Mouse (Mus musculus) ES-E14 (cell line): ENCODE results near the gene Igfals. TPM values are rescaled to one million over a fixed set of nuclear protein-coding genes. Genes with fewer than 3 reads are reported as not detected.
A peak's percentile ranks its signal among the peaks of the same experiment; 100 is the strongest.

Experiments used
- DNase-seq: peaks from one replicate; pipeline ENCODE4 v3.0.0-alpha.2; 2013; ENCODE audit warnings: low read depth, low spot score
- H3K27ac ChIP-seq: 2 replicates; pipeline ENCODE4 v1.5.1; 2012; ENCODE audit warnings: low read depth, mild to moderate bottlenecking, low read length, moderate library complexity, mixed read lengths; ENCODE audit not compliant: poor library complexity, insufficient read depth, severe bottlenecking
- H3K36me3 ChIP-seq: 2 replicates; pipeline ENCODE4 v1.6.1; 2012; ENCODE audit warnings: mild to moderate bottlenecking, low read length, moderate library complexity, mixed read lengths; ENCODE audit not compliant: control insufficient read depth, poor library complexity, insufficient read depth, severe bottlenecking
- H3K4me1 ChIP-seq, 2 experiments: fragments of 150-350 bp in 1 of 2; sonication (generic) in 1 of 2; 2 replicates each; pipeline ENCODE4 v1.6.1; 2012; ENCODE audit warnings: low read length in 2 of 2, mild to moderate bottlenecking in 1 of 2, mixed read lengths in 1 of 2; ENCODE audit not compliant: control insufficient read depth in 2 of 2, insufficient read depth in 2 of 2, poor library complexity in 1 of 2
- H3K4me3 ChIP-seq, 2 experiments: fragments of 150-350 bp in 1 of 2; sonication (generic) in 1 of 2; 2 replicates each; pipeline ENCODE4 v1.5.1; 2012; ENCODE audit warnings: low read length in 2 of 2, low read depth in 1 of 2, mild to moderate bottlenecking in 1 of 2, mixed read lengths in 1 of 2; ENCODE audit not compliant: insufficient read depth in 1 of 2, poor library complexity in 1 of 2, severe bottlenecking in 1 of 2
- H3K9ac ChIP-seq: 2 replicates; pipeline ENCODE4 v1.6.1; 2012; ENCODE audit warnings: low read depth, mild to moderate bottlenecking, low read length, mixed read lengths; ENCODE audit not compliant: poor library complexity, insufficient read depth, severe bottlenecking
- H3K9me3 ChIP-seq: fragments of 150-350 bp; sonication (generic); 2 replicates; pipeline ENCODE4 v1.6.1; 2012; ENCODE audit warnings: low read depth, mild to moderate bottlenecking, low read length; ENCODE audit not compliant: control insufficient read depth, insufficient read depth
- CHD2 ChIP-seq: IDR thresholded peaks from 2 replicates; pipeline ENCODE4 v1.6.1; 2014; ENCODE audit warnings: mild to moderate bottlenecking, low read depth, low read length, inconsistent platforms
- HCFC1 ChIP-seq: IDR thresholded peaks from 2 replicates; pipeline ENCODE4 v1.6.1; 2012; ENCODE audit warnings: low read length, inconsistent platforms, borderline replicate concordance; ENCODE audit not compliant: insufficient read depth
- MAFK ChIP-seq: IDR thresholded peaks from 2 replicates; pipeline ENCODE4 v1.6.1; 2014; ENCODE audit warnings: mild to moderate bottlenecking, low read depth, low read length, inconsistent platforms; ENCODE audit not compliant: insufficient read depth
- ZC3H11A ChIP-seq: IDR thresholded peaks from 2 replicates; pipeline ENCODE4 v1.6.1; 2012; ENCODE audit warnings: low read depth, mild to moderate bottlenecking, inconsistent platforms, low read length, borderline replicate concordance
- ZNF384 ChIP-seq: IDR thresholded peaks from 2 replicates; pipeline ENCODE4 v1.6.1; 2012; ENCODE audit warnings: low read depth, low read length, inconsistent platforms
- in situ Hi-C, 2 experiments: fragments of 600-800 bp; cut with MboI; formaldehyde crosslinking; loops; one replicate each; pipeline ENCODE4 v1.15.1; 2025; ENCODE audit warnings: low sequenced_read_pairs in 2 of 2, inconsistent platforms in 1 of 2; ENCODE audit not compliant: unreplicated experiment in 2 of 2
- total RNA-seq: library from RNA; depleted of rRNA; stranded (reverse); fragments of 300-350 nt; gene quantifications from 2 replicates; pipeline ENCODE4 v1.2.3, GENCODE M21; 2012

Igfals gene
- total RNA-seq, 1 experiment: 2.5 TPM

DNA sequence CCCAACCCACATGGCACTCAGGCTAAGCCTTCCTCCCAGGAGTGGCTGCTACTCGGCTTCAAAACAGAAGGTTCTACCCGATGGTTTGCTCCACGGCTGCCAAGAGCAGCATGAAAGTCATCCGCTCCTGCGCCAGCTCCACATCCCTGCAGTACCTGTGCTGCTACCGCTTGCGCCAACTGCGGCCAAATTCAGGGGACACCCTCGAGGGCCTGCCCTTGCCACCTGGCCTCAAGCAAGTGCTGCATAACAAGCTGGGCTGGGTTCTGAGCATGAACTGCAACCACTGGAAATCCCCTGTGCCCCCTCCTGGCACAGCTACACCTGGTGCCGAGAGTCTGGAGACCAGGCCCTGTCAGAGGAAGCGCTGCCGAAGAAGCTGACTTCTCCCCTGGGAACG lies 25.5 kb downstream of the Igfals start:
- in situ Hi-C loops: no loop called here
- peaks cover 36% of the 10 kb centered on the region for H3K36me3 ChIP-seq

DNA sequence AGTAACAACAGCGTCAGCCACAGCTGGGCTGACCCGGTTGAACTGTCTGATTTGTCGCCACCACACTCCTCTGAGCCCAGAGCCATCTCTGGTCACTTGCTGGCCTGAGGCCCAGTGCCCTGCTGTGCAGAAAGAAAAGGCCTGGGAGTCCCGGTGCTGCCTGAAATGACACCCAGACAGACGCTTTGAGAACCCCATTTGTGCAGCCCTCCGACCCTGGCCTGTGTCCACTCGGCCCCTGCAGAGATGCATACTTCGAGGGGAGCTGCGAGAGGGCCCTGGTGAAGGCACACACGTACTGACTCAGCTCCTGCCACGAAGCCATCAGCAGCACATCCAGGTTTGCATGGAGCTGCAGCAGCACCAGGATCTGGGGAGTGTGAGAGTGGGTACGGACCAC lies 27.0 kb downstream of the Igfals start:
- Histone ChIP-seq H3K27ac (no peak overlapping the region), H3K36me3 (peaks cover 43% of the 10 kb centered on the region), H3K4me1 (peaks cover 0 to 14% of the 10 kb centered on the region in 2 experiments; a peak in 2 of 4 replicates), H3K9me3 (no peaks in the 10 kb centered on the region), H3K4me3 (no peak overlapping the region), H3K9ac (no peak overlapping the region)
- DNase-seq: no peak
- TF ChIP-seq HCFC1: no peak
- TF ChIP-seq MAFK: no peak
- TF ChIP-seq CHD2: no peak
- no peak for TF ChIP-seq ZC3H11A
- no peak for TF ChIP-seq ZNF384
- in situ Hi-C loops: no loop called here

More for the DNA sequence above, 25.5 kb downstream of the Igfals start:
- TF ChIP-seq CHD2 (no peak), ZC3H11A (no peak), MAFK (no peak)
- no peak overlapping the region for H3K9ac ChIP-seq
- no peaks in the 10 kb centered on the region for H3K9me3 ChIP-seq
- no peak for DNase-seq
- peaks cover 0 to 8% of the 10 kb centered on the region in 2 experiments; a peak in 1 of 4 replicates for H3K4me1 ChIP-seq
- H3K4me3 ChIP-seq: no peak overlapping the region
- H3K27ac ChIP-seq: no peak overlapping the region

DNA sequence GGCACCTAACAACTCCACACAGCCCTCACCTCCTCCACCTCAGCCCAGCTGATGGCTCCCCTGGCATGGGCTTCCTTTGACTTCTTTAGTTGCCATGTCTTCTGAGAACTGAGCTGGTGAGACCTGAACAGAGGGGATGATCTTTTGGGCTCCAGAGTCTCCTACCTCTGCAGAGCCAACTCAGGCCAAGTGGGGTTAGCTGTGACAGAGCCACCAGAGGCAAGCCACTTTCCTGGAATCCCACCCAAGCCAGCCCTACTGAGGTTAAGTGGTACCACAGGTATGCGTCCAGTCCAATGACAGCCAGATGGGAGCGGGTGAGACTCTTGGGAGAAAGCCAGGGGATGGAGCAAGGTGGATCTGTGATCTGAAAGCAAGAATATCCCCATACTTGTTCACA lies 27.5 kb downstream of the Igfals start:
- TF ChIP-seq CHD2 (no peak), ZNF384 (no peak), ZC3H11A (no peak), HCFC1 (no peak), MAFK (no peak)
- Histone ChIP-seq H3K4me1 (peaks cover 0 to 14% of the 10 kb centered on the region in 2 experiments; a peak in 2 of 4 replicates), H3K9me3 (no peaks in the 10 kb centered on the region), H3K36me3 (peaks cover 44% of the 10 kb centered on the region), H3K9ac (no peak overlapping the region), H3K4me3 (no peak overlapping the region), H3K27ac (no peak overlapping the region)
- in situ Hi-C loops: no loop called here
- DNase-seq: no peak

DNA sequence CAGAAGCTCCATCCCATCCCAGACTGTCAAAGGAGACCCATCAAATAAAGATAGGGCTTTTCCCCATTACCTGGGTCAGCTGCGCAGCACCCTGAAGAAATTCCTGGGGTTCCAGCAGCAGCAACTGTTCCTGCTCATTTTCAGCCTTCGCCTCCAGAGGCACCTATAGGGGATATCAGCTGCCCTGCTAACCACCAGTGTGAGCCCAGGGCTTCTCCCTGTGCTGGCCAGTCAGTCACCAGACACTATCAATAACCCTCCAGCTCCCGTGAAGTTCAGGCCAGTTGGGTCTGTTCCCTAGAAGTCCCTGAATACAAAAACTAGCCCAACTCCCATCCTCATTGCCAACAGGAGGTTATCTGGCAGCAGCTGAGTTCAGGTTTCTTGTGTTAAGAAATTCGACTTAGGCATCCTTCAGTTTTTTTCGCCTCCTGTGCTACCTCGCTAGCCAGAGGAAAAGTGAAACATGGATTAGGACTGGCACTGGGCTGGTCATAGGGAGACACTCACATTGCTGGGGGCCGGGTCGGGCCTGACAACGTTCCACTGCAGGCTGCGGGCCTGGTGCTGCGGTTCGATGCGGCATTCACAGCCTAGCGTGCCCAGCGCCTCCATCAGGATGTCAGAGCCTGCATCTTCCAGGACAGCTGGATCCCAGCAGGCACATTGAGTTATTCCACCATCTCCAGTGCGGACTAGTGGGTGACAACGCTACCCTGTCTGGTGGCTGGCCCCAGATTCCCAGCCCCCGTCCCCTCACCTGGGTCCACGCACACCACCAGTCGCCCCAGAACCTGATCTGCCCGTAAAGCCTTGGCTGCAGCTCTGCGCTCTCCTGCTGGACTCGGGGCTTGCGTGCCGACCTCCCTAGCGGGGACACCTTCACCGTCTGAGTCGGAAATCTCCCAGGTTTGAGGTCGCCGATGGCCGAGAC lies 28.5 kb downstream of the Igfals start:
- Histone ChIP-seq H3K9me3 (no peaks in the 10 kb centered on the region), H3K4me1 (peaks cover 0 to 15% of the 10 kb centered on the region in 2 experiments; a peak in 2 of 4 replicates), H3K9ac (peak overlapping the region; percentile 87), H3K4me3 (peak overlapping the region; percentile 83 to 88), H3K36me3 (peaks cover 46% of the 10 kb centered on the region), H3K27ac (no peak overlapping the region)
- TF ChIP-seq HCFC1 (no peak), MAFK (no peak), CHD2 (no peak), ZNF384 (no peak), ZC3H11A (no peak)
- in situ Hi-C loops: no loop called here
- DNase-seq: no peak
